Mouse (Mus musculus) MN1 (cell line): ENCODE data around the gene Abca17.

Experiments
- DNase-seq: peaks from one replicate; pipeline ENCODE4 v3.0.0-alpha.2; 2016; ENCODE audit warnings: low spot score

Gene Abca17

GRCm38 (mm10) chr17:24236479-24236878 is 114.4 kb downstream of the Abca17 start:
- no peak for DNase-seq

DNA sequence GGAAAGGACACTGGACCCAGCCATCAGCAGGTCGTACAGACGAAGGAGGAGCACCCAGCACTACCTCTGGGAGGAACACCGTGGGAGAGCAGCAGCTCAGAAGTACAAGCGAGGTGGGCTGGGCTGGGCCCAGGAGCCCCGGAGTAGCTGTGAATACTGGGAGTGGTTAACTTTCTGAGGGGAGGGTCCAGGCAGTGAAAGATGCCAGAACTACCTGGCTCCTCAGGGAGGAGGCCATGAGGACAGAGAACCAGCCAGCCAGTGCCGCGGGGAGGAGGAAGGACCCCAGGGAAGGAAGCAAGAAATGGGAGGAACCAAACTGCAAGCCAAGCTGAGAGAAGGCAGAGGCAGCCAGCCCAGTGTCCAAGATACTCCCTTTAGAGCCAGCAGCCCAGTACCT is 122.9 kb downstream of the Abca17 start:
- DNase-seq: no peak

- DNase-seq: no peak
These were observed 124.1 kb downstream of the Abca17 start for GRCm38 (mm10) chr17:24226721-24227120.

GRCm38 (mm10) chr17:24225851-24226250 is 125.0 kb downstream of the Abca17 start:
- no peak for DNase-seq

GRCm38 (mm10) chr17:24224741-24225140 is 126.1 kb downstream of the Abca17 start:
- DNase-seq: peak; percentile 34

- DNase-seq: no peak
These were observed 127.4 kb downstream of the Abca17 start for GRCm38 (mm10) chr17:24223513-24223912.

DNA sequence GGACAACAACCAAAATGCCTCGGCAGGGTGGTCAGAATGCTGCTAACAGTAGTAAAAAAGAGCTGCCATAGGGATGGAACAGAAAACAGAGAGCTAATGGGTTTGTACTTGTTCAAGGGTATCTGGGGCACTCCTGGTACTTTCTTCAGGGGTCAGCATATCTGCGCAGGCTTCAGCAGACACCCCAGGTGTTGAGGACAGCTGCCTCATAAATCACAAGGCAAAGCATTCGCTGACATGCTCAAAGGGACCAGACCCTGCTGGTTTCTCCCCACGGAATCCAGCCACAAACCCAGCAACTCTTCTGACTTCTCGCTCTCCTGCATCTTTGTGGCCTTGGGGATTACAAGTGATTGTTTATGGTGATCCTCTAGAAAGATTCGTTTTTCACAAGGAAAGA is 128.2 kb downstream of the Abca17 start:
- DNase-seq: no peak

GRCm38 (mm10) chr17:24220435-24221411 is 130.1 kb downstream of the Abca17 start, which contains the start of gene Tedc2:
Gene Tedc2 (minus strand): TSS chr17:24220851.
- DNase-seq: peak; percentile 93

GRCm38 (mm10) chr17:24216836-24217235 is 134.0 kb downstream of the Abca17 start:
- no peak for DNase-seq
